Mouse (Mus musculus): ENCODE measurements around the gene Qpct. TPM values are rescaled to one million over a fixed set of nuclear protein-coding genes. Genes with fewer than 3 reads are reported as not detected.

The Qpct gene
- total RNA-seq, 2 experiments from 2014 or later = not detected

Other genes starting within 250 kb of the Qpct start
- gene Heatr5b, start 216.5 kb upstream of the Qpct start, total RNA-seq (2014; fragmentation: Nextera tagmentation) = 25.4 TPM in 2 replicates
- gene Heatr5b, start 216.5 kb upstream of the Qpct start, total RNA-seq (2017) = 13.8 and 18.5 TPM in 2 replicates
- gene Gpatch11, start 216.3 kb upstream of the Qpct start, total RNA-seq (2014; fragmentation: Nextera tagmentation) = 5.2 and 10.2 TPM in 2 replicates
- gene Gpatch11, start 216.3 kb upstream of the Qpct start, total RNA-seq (2017) = 14.0 and 28.0 TPM in 2 replicates
- 30.1 and 37.5 TPM in 2 replicates for gene Eif2ak2, start 169.3 kb upstream of the Qpct start, total RNA-seq (2014; fragmentation: Nextera tagmentation)
- 54.7 and 66.3 TPM in 2 replicates for gene Eif2ak2, start 169.3 kb upstream of the Qpct start, total RNA-seq (2017)
- not detected in 2 replicates for gene Sult6b1, start 144.9 kb upstream of the Qpct start, total RNA-seq (2014; fragmentation: Nextera tagmentation)
- not detected in 2 replicates for gene Sult6b1, start 144.9 kb upstream of the Qpct start, total RNA-seq (2017)
- gene Cebpzos, start 135.4 kb upstream of the Qpct start, total RNA-seq (2014; fragmentation: Nextera tagmentation) = 33.7 and 46.9 TPM in 2 replicates
- 52.9 and 97.9 TPM in 2 replicates for gene Cebpzos, start 135.4 kb upstream of the Qpct start, total RNA-seq (2017)
- 62.6 and 67.9 TPM in 2 replicates for gene Cebpz, start 114.8 kb upstream of the Qpct start, total RNA-seq (2014; fragmentation: Nextera tagmentation)
- gene Cebpz, start 114.8 kb upstream of the Qpct start, total RNA-seq (2017) = 258 and 277 TPM in 2 replicates
- 61.8 and 78.8 TPM in 2 replicates for gene Ndufaf7, start 114.8 kb upstream of the Qpct start, total RNA-seq (2014; fragmentation: Nextera tagmentation)
- gene Ndufaf7, start 114.8 kb upstream of the Qpct start, total RNA-seq (2017) = 56.8 and 62.7 TPM in 2 replicates
- gene Prkd3, start 31.1 kb upstream of the Qpct start, total RNA-seq (2014; fragmentation: Nextera tagmentation) = 24.8 and 28.5 TPM in 2 replicates
- 27.6 and 37.5 TPM in 2 replicates for gene Prkd3, start 31.1 kb upstream of the Qpct start, total RNA-seq (2017)

Measured in megakaryocyte-erythroid progenitor cell, adult 5-6 weeks (primary cell).